ENCODE assay signal across 12 mouse cellular contexts in genomic region chr11:115615875-115616274, GRCm38 (mm10). TPM values are rescaled to one million over a fixed set of nuclear protein-coding genes. Genes with fewer than 3 reads are reported as not detected.
DNase-seq lines count a peak whose midpoint lies in the region; ATAC-seq and TF ChIP-seq lines count a peak whose summit lies in the region.
"Had no signal": no experiment of that assay in that cellular context is flagged by ENCODE, and none has a peak within 500 bp of the region (broad histone marks: within the 10 kb centered on the region; RNA-seq: fewer than 3 reads in every experiment).

No protein-coding gene starts in this region.

- no peak for TF ChIP-seq CTCF in midbrain, postnatal 0 days (IDR thresholded peaks at IDR 0.05)
- TF ChIP-seq CTCF in kidney, adult 2 months (conservative IDR thresholded peaks at IDR 0.05; ENCODE audit: insufficient read depth, insufficient read length, low read depth, low read length), result no peak

- H3K36me3 ChIP-seq in heart, embryonic 13.5 days, result peaks cover 60% of the 10 kb centered on the region
- H3K36me3 ChIP-seq in heart, embryonic 10.5 days, result peaks cover 59% of the 10 kb centered on the region
- H3K36me3 ChIP-seq in midbrain, embryonic 13.5 days, result peaks cover 44% of the 10 kb centered on the region
- peaks cover 27% of the 10 kb centered on the region for H3K36me3 ChIP-seq in midbrain, postnatal 0 days (ENCODE audit: insufficient read depth, low read length)
- H3K36me3 ChIP-seq in kidney, adult 2 months (ENCODE audit: control insufficient read depth, insufficient read depth, low read length), result peaks cover 2% of the 10 kb centered on the region
- H3K36me3 ChIP-seq in forebrain, embryonic 15.5 days, result peaks cover 18% of the 10 kb centered on the region

- WGBS in heart, embryonic 13.5 days, result 91% methylated on average over 6 of the region's 6 CpGs
- 87% methylated on average over 6 of the region's 6 CpGs for WGBS in heart, embryonic 10.5 days
- WGBS in midbrain, embryonic 13.5 days, result 93% methylated on average over 6 of the region's 6 CpGs
- 92% methylated on average over 6 of the region's 6 CpGs for WGBS in midbrain, postnatal 0 days
- WGBS in kidney, adult 2 months, result 48% methylated on average over 6 of the region's 6 CpGs
- 86% methylated on average over 6 of the region's 6 CpGs for WGBS in forebrain, embryonic 15.5 days

- no peak for ATAC-seq in heart, embryonic 13.5 days (ENCODE audit: extremely low read depth, insufficient number of reproducible peaks, low FRiP score, low TSS enrichment)
- ATAC-seq in midbrain, embryonic 13.5 days, result no peak
- ATAC-seq in midbrain, postnatal 0 days (ENCODE audit: low FRiP score), result no peak
- ATAC-seq in granulocyte monocyte progenitor cell, adult 5-6 weeks (replicated peaks; ENCODE audit: poor library complexity, severe bottlenecking), result no peak
- ATAC-seq in forebrain, embryonic 15.5 days (replicated peaks), result no peak
- ATAC-seq: CD4-positive, CD25-positive, alpha-beta regulatory T cell, adult 4 months; liver, postnatal 0 days had no signal

- no peak for DNase-seq in heart, embryonic 10.5 days (ENCODE audit: low spot score)
- DNase-seq in midbrain, postnatal 0 days (ENCODE audit: low spot score), result no peak
- DNase-seq in kidney, adult 2 months, result peak; percentile 72
- DNase-seq: right cerebral cortex, postnatal 4 days; thymus, postnatal 4 days had no signal

- H3K4me3 ChIP-seq in heart, embryonic 13.5 days, result no peak overlapping the region
- no peak overlapping the region for H3K4me3 ChIP-seq in heart, embryonic 10.5 days
- H3K4me3 ChIP-seq in midbrain, embryonic 13.5 days (replicated peaks), result no peak overlapping the region
- H3K4me3 ChIP-seq in midbrain, postnatal 0 days (ENCODE audit: low read depth, low read length), result no peak overlapping the region
- no peak overlapping the region for H3K4me3 ChIP-seq in kidney, adult 2 months (ENCODE audit: insufficient read depth, low read depth, low read length)
- H3K4me3 ChIP-seq in forebrain, embryonic 15.5 days, result no peak overlapping the region
- H3K4me3 ChIP-seq: hindbrain, embryonic 10.5 days had no signal

- no peak for TF ChIP-seq POLR2A in kidney, adult 2 months (IDR thresholded peaks at IDR 0.05; ENCODE audit: low read depth, low read length)

- no peaks in the 10 kb centered on the region for H3K27me3 ChIP-seq in heart, embryonic 13.5 days (replicated peaks)
- no peaks in the 10 kb centered on the region for H3K27me3 ChIP-seq in heart, embryonic 10.5 days (ENCODE audit: insufficient read depth, poor library complexity, severe bottlenecking)
- peaks cover 21% of the 10 kb centered on the region for H3K27me3 ChIP-seq in midbrain, embryonic 13.5 days
- no peaks in the 10 kb centered on the region for H3K27me3 ChIP-seq in midbrain, postnatal 0 days (ENCODE audit: insufficient read depth, low read length)
- H3K27me3 ChIP-seq in kidney, adult 2 months (replicated peaks; ENCODE audit: control insufficient read depth, insufficient read depth, low read length), result no peaks in the 10 kb centered on the region
- no peaks in the 10 kb centered on the region for H3K27me3 ChIP-seq in forebrain, embryonic 15.5 days

- H3K9me3 ChIP-seq in heart, embryonic 13.5 days, result no peaks in the 10 kb centered on the region
- H3K9me3 ChIP-seq in heart, embryonic 10.5 days, result no peaks in the 10 kb centered on the region
- H3K9me3 ChIP-seq in midbrain, embryonic 13.5 days, result no peaks in the 10 kb centered on the region
- H3K9me3 ChIP-seq in midbrain, postnatal 0 days (ENCODE audit: low read length), result no peaks in the 10 kb centered on the region
- H3K9me3 ChIP-seq in forebrain, embryonic 15.5 days, result no peaks in the 10 kb centered on the region
- H3K9me3 ChIP-seq: hindbrain, embryonic 10.5 days had no signal

- H3K4me1 ChIP-seq in heart, embryonic 13.5 days, result peaks cover 47% of the 10 kb centered on the region
- peaks cover 38% of the 10 kb centered on the region for H3K4me1 ChIP-seq in heart, embryonic 10.5 days
- peaks cover 19% of the 10 kb centered on the region for H3K4me1 ChIP-seq in midbrain, embryonic 13.5 days (replicated peaks)
- no peaks in the 10 kb centered on the region for H3K4me1 ChIP-seq in midbrain, postnatal 0 days (ENCODE audit: insufficient read depth, low read length)
- peaks cover 35% of the 10 kb centered on the region for H3K4me1 ChIP-seq in kidney, adult 2 months (ENCODE audit: control insufficient read depth, insufficient read depth, low read length)
- H3K4me1 ChIP-seq in forebrain, embryonic 15.5 days, result peaks cover 18% of the 10 kb centered on the region

- H3K9ac ChIP-seq in heart, embryonic 13.5 days, result peak overlapping the region; percentile 62
- 0 out of 2 replicates have a peak overlapping the region, but pooled peaks have one; percentile 11 for H3K9ac ChIP-seq in midbrain, embryonic 13.5 days (replicated peaks)
- H3K9ac ChIP-seq in midbrain, postnatal 0 days (replicated peaks; ENCODE audit: low read length, poor library complexity, severe bottlenecking), result no peak overlapping the region
- no peak overlapping the region for H3K9ac ChIP-seq in forebrain, embryonic 15.5 days (replicated peaks)
- H3K9ac ChIP-seq: liver, postnatal 0 days had no signal

- H3K4me2 ChIP-seq in heart, embryonic 13.5 days, result no peak overlapping the region
- H3K4me2 ChIP-seq in midbrain, embryonic 13.5 days (replicated peaks), result no peak overlapping the region
- no peak overlapping the region for H3K4me2 ChIP-seq in midbrain, postnatal 0 days (ENCODE audit: low read depth, low read length, poor library complexity, severe bottlenecking)
- H3K4me2 ChIP-seq in forebrain, embryonic 15.5 days (replicated peaks), result no peak overlapping the region

- peak overlapping the region; percentile 64; the same call in 1 of the 2 replicates for H3K27ac ChIP-seq in heart, embryonic 13.5 days (replicated peaks)
- H3K27ac ChIP-seq in heart, embryonic 10.5 days, result no peak overlapping the region
- no peak overlapping the region for H3K27ac ChIP-seq in midbrain, embryonic 13.5 days
- no peak overlapping the region for H3K27ac ChIP-seq in midbrain, postnatal 0 days (ENCODE audit: low read depth, low read length)
- peak overlapping the region; percentile 53 for H3K27ac ChIP-seq in kidney, adult 2 months (ENCODE audit: insufficient read depth, low read depth, low read length)
- H3K27ac ChIP-seq in forebrain, embryonic 15.5 days (replicated peaks), result no peak overlapping the region

RNA-seq across cellular contexts. Expression of gene Mif4gd, which starts 3.1 kb away (rescaled TPM):
- polyA plus RNA-seq in heart, embryonic 13.5 days (2015; fragmentation: Nextera tagmentation; extraction: Ambion mirVana), result 23.1 and 24.6 TPM in 2 replicates
- polyA plus RNA-seq in heart, embryonic 10.5 days (2016; fragmentation: Nextera tagmentation; extraction: Ambion mirVana), result 19.6 and 22.7 TPM in 2 replicates
- polyA plus RNA-seq in midbrain, embryonic 13.5 days (2015; fragmentation: Nextera tagmentation; extraction: Ambion mirVana), result 8.8 and 10.5 TPM in 2 replicates
- 13.6 and 13.7 TPM in 2 replicates for total RNA-seq in midbrain, postnatal 0 days (2014; rRNA removed)
- polyA plus RNA-seq in midbrain, postnatal 0 days (2015; fragmentation: Nextera tagmentation; extraction: Ambion mirVana), result 15.7 and 17.7 TPM in 2 replicates
- 138 and 144 TPM in 2 replicates for polyA plus RNA-seq in kidney, adult 2 months (2012; rRNA removed)
- total RNA-seq in granulocyte monocyte progenitor cell, adult 5-6 weeks (2014; fragmentation: Nextera tagmentation), result 18.9 and 32.1 TPM in 2 replicates
- 17.5 and 29.5 TPM in 2 replicates for total RNA-seq in granulocyte monocyte progenitor cell, adult 5-6 weeks (2017)
- 9.1 and 11.4 TPM in 2 replicates for polyA plus RNA-seq in forebrain, embryonic 15.5 days (2015; fragmentation: Nextera tagmentation; extraction: Ambion mirVana)

RNA-seq across cellular contexts. Expression of gene Gga3, which starts 12.0 kb away (rescaled TPM):
- 14.0 and 14.9 TPM in 2 replicates for polyA plus RNA-seq in heart, embryonic 13.5 days (2015; fragmentation: Nextera tagmentation; extraction: Ambion mirVana)
- polyA plus RNA-seq in heart, embryonic 10.5 days (2016; fragmentation: Nextera tagmentation; extraction: Ambion mirVana), result 25.4 and 25.7 TPM in 2 replicates
- 31.8 and 38.1 TPM in 2 replicates for polyA plus RNA-seq in midbrain, embryonic 13.5 days (2015; fragmentation: Nextera tagmentation; extraction: Ambion mirVana)
- 34.5 and 42.3 TPM in 2 replicates for total RNA-seq in midbrain, postnatal 0 days (2014; rRNA removed)
- 20.5 and 22.6 TPM in 2 replicates for polyA plus RNA-seq in midbrain, postnatal 0 days (2015; fragmentation: Nextera tagmentation; extraction: Ambion mirVana)
- 16.9 and 17.7 TPM in 2 replicates for polyA plus RNA-seq in kidney, adult 2 months (2012; rRNA removed)
- total RNA-seq in granulocyte monocyte progenitor cell, adult 5-6 weeks (2014; fragmentation: Nextera tagmentation), result 34.1 and 43.3 TPM in 2 replicates
- total RNA-seq in granulocyte monocyte progenitor cell, adult 5-6 weeks (2017), result 28.2 and 31.8 TPM in 2 replicates
- 28.1 and 28.2 TPM in 2 replicates for polyA plus RNA-seq in forebrain, embryonic 15.5 days (2015; fragmentation: Nextera tagmentation; extraction: Ambion mirVana)

RNA-seq across cellular contexts. Expression of gene Mrps7, which starts 12.2 kb away (rescaled TPM):
- 79.2 and 86.8 TPM in 2 replicates for polyA plus RNA-seq in heart, embryonic 13.5 days (2015; fragmentation: Nextera tagmentation; extraction: Ambion mirVana)
- polyA plus RNA-seq in heart, embryonic 10.5 days (2016; fragmentation: Nextera tagmentation; extraction: Ambion mirVana), result 105 and 108 TPM in 2 replicates
- 77.6 and 78.8 TPM in 2 replicates for polyA plus RNA-seq in midbrain, embryonic 13.5 days (2015; fragmentation: Nextera tagmentation; extraction: Ambion mirVana)
- total RNA-seq in midbrain, postnatal 0 days (2014; rRNA removed), result 37.9 and 39.6 TPM in 2 replicates
- 77.8 and 81.8 TPM in 2 replicates for polyA plus RNA-seq in midbrain, postnatal 0 days (2015; fragmentation: Nextera tagmentation; extraction: Ambion mirVana)
- 51.7 and 53.1 TPM in 2 replicates for polyA plus RNA-seq in kidney, adult 2 months (2012; rRNA removed)
- total RNA-seq in granulocyte monocyte progenitor cell, adult 5-6 weeks (2014; fragmentation: Nextera tagmentation), result 49.9 and 57.2 TPM in 2 replicates
- total RNA-seq in granulocyte monocyte progenitor cell, adult 5-6 weeks (2017), result 46.9 and 63.8 TPM in 2 replicates
- 70.3 and 73.6 TPM in 2 replicates for polyA plus RNA-seq in forebrain, embryonic 15.5 days (2015; fragmentation: Nextera tagmentation; extraction: Ambion mirVana)

RNA-seq across cellular contexts. Expression of gene Slc25a19, which starts 12.2 kb away (rescaled TPM):
- 36.4 and 37.2 TPM in 2 replicates for polyA plus RNA-seq in heart, embryonic 13.5 days (2015; fragmentation: Nextera tagmentation; extraction: Ambion mirVana)
- polyA plus RNA-seq in heart, embryonic 10.5 days (2016; fragmentation: Nextera tagmentation; extraction: Ambion mirVana), result 33.5 and 45.5 TPM in 2 replicates
- 32.6 and 35.4 TPM in 2 replicates for polyA plus RNA-seq in midbrain, embryonic 13.5 days (2015; fragmentation: Nextera tagmentation; extraction: Ambion mirVana)
- total RNA-seq in midbrain, postnatal 0 days (2014; rRNA removed), result 33.7 and 35.7 TPM in 2 replicates
- polyA plus RNA-seq in midbrain, postnatal 0 days (2015; fragmentation: Nextera tagmentation; extraction: Ambion mirVana), result 44.9 and 49.6 TPM in 2 replicates
- polyA plus RNA-seq in kidney, adult 2 months (2012; rRNA removed), result 144 and 172 TPM in 2 replicates
- total RNA-seq in granulocyte monocyte progenitor cell, adult 5-6 weeks (2014; fragmentation: Nextera tagmentation), result 21.9 and 26.1 TPM in 2 replicates
- total RNA-seq in granulocyte monocyte progenitor cell, adult 5-6 weeks (2017), result 12.8 and 21.6 TPM in 2 replicates
- polyA plus RNA-seq in forebrain, embryonic 15.5 days (2015; fragmentation: Nextera tagmentation; extraction: Ambion mirVana), result 55.3 and 56.1 TPM in 2 replicates

RNA-seq across cellular contexts. Expression of gene Nup85, which starts 51.6 kb away (rescaled TPM):
- polyA plus RNA-seq in heart, embryonic 13.5 days (2015; fragmentation: Nextera tagmentation; extraction: Ambion mirVana), result 111 and 113 TPM in 2 replicates
- polyA plus RNA-seq in heart, embryonic 10.5 days (2016; fragmentation: Nextera tagmentation; extraction: Ambion mirVana), result 179 and 208 TPM in 2 replicates
- 130 TPM in 2 replicates for polyA plus RNA-seq in midbrain, embryonic 13.5 days (2015; fragmentation: Nextera tagmentation; extraction: Ambion mirVana)
- 49.5 and 59.5 TPM in 2 replicates for total RNA-seq in midbrain, postnatal 0 days (2014; rRNA removed)
- polyA plus RNA-seq in midbrain, postnatal 0 days (2015; fragmentation: Nextera tagmentation; extraction: Ambion mirVana), result 75.6 and 80.3 TPM in 2 replicates
- 32.9 and 33.5 TPM in 2 replicates for polyA plus RNA-seq in kidney, adult 2 months (2012; rRNA removed)
- total RNA-seq in granulocyte monocyte progenitor cell, adult 5-6 weeks (2014; fragmentation: Nextera tagmentation), result 172 and 175 TPM in 2 replicates
- total RNA-seq in granulocyte monocyte progenitor cell, adult 5-6 weeks (2017), result 170 and 173 TPM in 2 replicates
- 127 and 138 TPM in 2 replicates for polyA plus RNA-seq in forebrain, embryonic 15.5 days (2015; fragmentation: Nextera tagmentation; extraction: Ambion mirVana)

Comparison
In these comparisons a context has a peak if more than half of its experiments do, and no peak if none do; other contexts are left out.
1. H3K27ac ChIP-seq: peak in heart, embryonic 13.5 days (single experiment) and kidney, adult 2 months (single experiment); none in heart, embryonic 10.5 days (single experiment), midbrain, embryonic 13.5 days (single experiment), midbrain, postnatal 0 days (single experiment) and forebrain, embryonic 15.5 days (single experiment).
2. H3K9ac ChIP-seq: peak in heart, embryonic 13.5 days (single experiment) and midbrain, embryonic 13.5 days (single experiment); none in midbrain, postnatal 0 days (single experiment) and forebrain, embryonic 15.5 days (single experiment).